Mouse (Mus musculus): ENCODE data around the gene Serpinc1.

DNA sequence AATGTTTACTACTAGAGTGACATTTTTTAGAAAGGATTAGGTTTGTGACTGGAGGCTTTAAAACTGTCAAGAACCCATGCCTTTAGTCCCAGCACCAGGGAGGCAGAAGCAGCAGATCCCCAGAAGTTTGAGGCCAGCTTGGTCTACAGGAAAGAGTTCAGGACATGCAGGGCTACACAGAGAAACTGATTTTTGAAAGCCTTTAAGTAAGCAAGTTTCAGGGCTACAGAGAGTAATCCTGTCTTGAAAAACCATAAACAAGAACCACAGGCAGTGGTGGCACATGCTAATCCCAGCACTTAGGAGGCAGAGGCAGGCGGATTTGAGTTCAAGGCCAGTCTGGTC, 62.0 kb downstream of the Serpinc1 start:
- TF ChIP-seq CTCF (IDR thresholded peaks at IDR 0.05; ENCODE audit: borderline replicate concordance, insufficient read depth, low read depth, low read length) = no peak
- no peak for TF ChIP-seq POLR2A (IDR thresholded peaks at IDR 0.05; ENCODE audit: borderline replicate concordance, insufficient read depth, low read length)
